Mouse (Mus musculus) kidney, postnatal 36 days (tissue): Measurements from ENCODE around the gene Dtx3.

Experiments
- DNase-seq, 2 experiments: peaks; one replicate each; pipeline ENCODE4 v3.0.0; 2021 to 2022; ENCODE audit warnings: mixed read lengths in 2 of 2

Gene Dtx3

GRCm38 (mm10) chr10:127195328-127196129 is at the start of gene Dtx3:
TSS of gene Dtx3 (minus strand) at chr10:127195728.
- peak in 1 of 2 experiments; percentile 74 for DNase-seq

DNA sequence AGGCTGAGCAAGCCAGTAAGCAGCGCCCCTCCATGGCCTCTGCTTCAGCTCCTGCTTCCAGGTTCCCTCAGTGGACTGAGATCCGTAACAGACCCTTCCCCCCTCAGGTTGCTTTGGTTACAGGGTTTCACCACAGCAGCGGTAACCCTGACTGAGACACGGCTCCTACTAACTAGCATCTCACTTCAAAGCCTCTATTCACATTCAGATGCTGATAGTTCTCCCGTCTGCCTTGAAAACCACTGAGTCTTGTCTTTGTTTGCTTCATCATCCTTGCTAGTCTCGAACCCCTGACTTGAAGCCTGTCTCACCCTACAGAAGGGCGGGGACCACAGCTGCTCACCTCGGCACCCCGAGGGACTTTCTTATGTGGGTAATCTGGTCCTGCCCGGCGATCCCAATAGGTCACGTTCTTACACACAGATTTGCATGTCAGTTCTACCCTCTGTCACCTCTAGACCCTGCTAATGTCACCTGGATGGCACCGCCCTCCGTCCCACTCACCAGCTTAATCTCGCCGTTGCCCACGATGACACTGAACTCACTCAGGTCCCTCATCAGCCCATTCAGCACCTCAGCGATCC is 42.8 kb upstream of the Dtx3 start:
- no peak for DNase-seq

DNA sequence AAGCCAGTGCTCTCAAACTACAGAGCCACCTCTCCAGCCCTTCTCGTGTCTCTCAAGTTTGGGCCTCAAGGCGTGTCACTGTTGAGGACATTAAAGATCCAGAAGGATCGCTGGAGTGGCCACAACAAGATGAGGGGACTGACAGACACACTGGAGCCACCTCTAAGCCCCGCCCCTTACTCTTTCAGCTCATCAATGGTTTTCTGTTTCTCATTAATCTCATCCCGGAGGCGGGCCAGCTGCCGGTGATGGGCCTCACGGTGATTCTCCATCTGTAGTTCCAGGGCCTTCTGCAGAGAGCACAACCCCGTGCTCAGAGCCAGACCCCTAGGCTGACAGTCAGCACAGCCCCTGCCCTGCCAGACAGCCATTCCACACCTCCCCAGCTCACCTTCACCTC is 41.0 kb upstream of the Dtx3 start:
- peak in 1 of 2 experiments; percentile 30 for DNase-seq

GRCm38 (mm10) chr10:127233141-127233540 is 37.6 kb upstream of the Dtx3 start:
- DNase-seq: peak in 1 of 2 experiments; percentile 45

DNA sequence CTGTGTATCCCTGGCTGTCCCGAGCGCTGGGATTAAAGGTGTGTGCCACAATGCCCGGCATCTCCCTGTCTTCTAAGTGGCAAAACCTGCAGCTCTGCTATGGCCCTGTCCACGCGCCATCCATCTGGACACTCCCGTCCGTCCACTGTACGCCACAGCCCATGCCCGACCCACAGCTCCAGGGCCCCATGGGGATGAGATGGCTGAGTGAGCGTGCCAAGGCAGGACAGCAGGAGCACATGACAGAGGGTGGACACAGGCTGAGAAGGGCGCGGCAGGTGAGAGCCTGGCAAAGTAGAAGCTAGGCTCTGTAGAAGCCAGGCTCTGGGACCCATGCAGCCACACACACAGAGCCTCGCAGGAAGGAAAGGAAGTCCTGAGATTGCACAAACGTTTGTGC is 36.2 kb upstream of the Dtx3 start:
- no peak for DNase-seq

DNA sequence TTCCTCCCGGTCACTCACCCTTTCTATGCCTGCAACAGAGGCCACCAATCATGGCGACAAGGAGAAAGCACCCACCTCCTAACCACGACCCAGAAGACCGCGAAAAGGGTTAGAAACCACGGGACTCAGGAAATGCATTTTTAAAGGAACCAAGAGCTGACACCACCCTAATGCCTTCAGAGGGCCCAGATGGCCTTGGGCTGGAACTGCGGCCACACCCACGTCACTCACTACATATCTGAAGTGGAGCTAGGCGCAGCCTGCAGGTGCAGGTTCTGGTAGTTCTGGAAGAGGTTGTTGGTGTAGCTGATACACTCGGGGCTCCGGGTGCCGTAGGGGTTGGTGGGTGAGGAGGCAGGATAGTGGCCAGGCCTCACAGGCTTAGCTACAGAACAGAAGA is 35.2 kb upstream of the Dtx3 start:
- DNase-seq: no peak

- peak; percentile 51 to 74 for DNase-seq
Measured at GRCm38 (mm10) chr10:127228897-127229296, 33.4 kb upstream of the Dtx3 start.

- DNase-seq: no peak
Measured at GRCm38 (mm10) chr10:127227163-127227562, 31.6 kb upstream of the Dtx3 start.

GRCm38 (mm10) chr10:127226318-127226895 is 30.9 kb upstream of the Dtx3 start:
- DNase-seq: peak; percentile 24 to 67

DNA sequence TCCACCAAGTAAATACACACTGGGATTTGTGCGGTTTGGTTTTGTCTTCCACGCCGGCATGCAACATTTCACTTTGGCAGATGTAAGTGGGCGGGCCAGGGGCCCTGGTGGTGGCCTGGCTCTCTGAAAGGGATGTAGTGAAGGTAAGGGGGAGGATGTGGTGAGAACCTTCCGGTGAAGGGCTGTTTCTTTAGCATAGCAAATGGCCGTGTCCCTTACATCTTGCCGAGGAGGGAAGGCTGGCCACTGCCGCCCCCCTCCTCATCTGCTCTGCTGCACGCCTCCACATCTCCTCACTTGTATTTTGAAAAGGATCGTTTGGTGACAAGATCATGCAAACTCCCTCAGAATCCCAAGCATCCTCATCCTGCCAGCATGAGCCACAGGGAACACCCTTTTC is 30.2 kb upstream of the Dtx3 start:
- DNase-seq: no peak

DNA sequence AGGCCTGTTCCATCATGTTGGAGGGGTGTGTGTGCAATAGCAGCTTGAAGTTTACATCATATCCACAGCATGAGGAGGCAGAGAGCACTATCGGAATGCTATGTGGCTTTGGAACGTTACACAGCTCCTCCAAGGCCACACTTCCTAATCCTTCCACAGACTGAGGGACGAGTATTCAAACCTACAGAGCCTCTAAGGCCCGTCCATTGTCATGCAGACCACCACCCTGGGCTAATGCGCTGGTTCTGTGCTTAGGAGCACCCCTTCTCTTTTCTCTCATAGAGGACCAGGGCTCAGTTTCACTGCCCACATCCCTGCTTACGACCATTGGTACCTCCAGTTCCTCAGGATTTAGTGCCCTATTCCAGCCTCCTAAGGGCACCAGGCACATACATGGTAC is 29.7 kb upstream of the Dtx3 start:
- no peak for DNase-seq

- DNase-seq: no peak
Measured at GRCm38 (mm10) chr10:127218339-127218738, 22.8 kb upstream of the Dtx3 start.

- no peak for DNase-seq
Measured at GRCm38 (mm10) chr10:127217177-127217576, 21.6 kb upstream of the Dtx3 start.

- no peak for DNase-seq
Measured at GRCm38 (mm10) chr10:127216456-127216855, 20.9 kb upstream of the Dtx3 start.

DNA sequence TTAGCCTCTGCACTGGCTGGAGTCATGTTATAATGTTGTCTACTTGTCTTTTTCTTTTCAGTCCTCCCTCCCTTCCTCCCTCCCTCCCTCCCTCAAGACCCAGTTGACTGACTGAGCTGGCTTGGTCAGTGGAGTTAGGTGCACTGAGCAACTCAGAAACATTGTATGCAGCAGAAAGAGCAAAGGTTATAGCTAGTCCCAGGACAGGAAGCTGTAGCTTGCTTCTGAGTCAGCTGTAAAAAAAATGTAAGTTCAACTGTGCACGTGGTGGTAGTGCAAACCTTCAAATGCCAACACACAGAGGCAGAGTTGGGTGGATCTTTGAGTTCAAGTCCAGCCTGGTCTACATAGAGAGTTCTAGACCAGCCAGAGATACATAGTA is 18.9 kb upstream of the Dtx3 start:
- DNase-seq: no peak

- DNase-seq: no peak
Measured at GRCm38 (mm10) chr10:127213704-127214421, 18.3 kb upstream of the Dtx3 start.

DNA sequence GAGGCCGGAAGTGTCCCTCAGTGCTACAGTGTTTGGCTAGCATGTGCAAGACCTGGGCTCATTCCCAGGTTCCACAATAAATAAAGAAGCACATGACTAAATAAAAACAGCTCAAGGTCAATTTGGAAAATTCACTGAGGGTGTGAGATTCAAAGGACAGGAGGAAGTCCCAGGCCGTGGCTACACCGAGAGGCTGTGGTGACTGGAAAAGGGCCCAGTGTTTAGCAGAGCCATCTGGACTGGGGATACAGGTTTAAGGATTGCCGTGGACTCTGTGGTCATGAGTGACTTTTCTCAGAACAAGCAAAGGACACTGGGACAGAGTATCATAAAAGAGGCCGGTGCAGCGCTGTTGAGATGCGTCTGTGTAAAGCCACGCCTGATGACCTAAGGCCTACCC is 17.7 kb upstream of the Dtx3 start:
- no peak for DNase-seq

GRCm38 (mm10) chr10:127211414-127211854 is 15.9 kb upstream of the Dtx3 start, which contains the start of gene Pip4k2c:
TSS of gene Pip4k2c (minus strand) at chr10:127211585.
- DNase-seq: peak; percentile 94 to 97

GRCm38 (mm10) chr10:127210961-127211405 is 15.5 kb upstream of the Dtx3 start:
- DNase-seq: peak; percentile 86 to 91

DNA sequence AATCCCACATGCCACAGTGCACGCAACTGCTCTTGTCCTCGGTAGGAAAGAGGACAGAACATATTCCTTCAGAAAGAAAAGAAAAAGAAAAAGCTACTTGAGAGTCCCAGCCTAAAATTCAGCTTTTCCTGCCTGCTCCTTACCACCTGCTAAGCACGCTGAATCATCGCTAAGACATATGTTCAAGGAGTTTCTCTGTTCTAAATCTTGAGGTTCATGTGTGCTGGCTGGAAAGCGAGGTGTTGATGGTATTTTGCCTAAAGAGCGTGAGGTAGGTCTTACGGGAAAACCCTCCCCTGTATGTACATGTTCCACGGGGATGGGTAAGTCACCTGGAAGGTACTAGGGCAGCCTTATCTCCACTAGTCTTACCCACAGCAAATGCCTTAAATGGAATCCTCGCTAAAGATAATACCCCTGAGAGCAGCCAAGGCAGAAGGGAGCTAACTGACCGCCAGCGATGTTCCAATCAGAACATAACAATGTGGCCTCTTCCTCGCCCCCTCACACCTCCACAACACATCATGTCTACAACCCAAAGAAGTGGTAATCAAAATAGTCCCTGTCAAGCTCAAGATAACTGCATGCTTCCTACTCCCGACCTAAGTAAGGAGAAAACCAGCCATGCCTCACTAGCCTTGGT is 14.5 kb upstream of the Dtx3 start:
- no peak for DNase-seq

GRCm38 (mm10) chr10:127208921-127209320 is 13.4 kb upstream of the Dtx3 start:
- no peak for DNase-seq

DNA sequence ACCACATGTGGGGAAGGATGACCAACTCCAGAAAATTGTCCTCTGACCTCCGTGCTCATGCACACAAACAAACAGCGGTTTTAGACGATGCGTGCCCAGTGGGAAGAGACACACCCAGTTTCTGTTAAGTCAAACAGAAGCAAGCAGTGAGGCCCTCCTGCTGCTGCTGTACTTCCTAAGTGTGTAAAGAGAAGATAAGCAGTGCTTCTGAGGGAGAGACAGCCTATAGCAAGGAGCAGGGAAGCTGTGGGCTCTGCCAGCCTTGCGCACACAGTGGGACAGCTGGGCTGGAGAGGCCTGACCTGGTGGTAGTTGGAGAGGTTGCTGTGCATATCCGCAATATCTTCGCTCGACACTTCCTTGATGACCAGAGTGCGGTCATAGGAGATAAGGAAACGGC is 9.8 kb upstream of the Dtx3 start:
- DNase-seq: no peak

DNA sequence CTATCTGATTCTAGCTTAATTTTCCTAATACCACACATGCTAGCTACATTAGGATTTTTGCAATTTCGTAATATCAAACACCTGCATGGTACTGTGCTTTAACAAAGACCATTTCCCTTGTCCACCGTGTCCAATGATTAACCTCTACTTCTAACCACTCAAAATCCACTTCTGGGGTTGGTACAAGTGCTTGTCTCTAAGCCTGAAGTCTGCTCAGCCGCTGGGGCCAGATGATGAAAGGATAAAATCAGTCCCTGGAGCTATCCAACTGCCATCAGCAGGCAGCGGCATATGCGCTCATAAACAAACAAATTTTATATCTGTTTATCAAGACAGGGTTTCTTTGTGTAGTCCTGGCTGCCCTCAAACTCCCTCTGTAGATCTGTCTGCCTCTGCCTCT is 9.1 kb upstream of the Dtx3 start:
- no peak for DNase-seq
